Mouse (Mus musculus) myocyte (in vitro differentiated cells): Measurements from ENCODE around the gene Nod1. TPM values are rescaled to one million over a fixed set of nuclear protein-coding genes. Genes with fewer than 3 reads are reported as not detected.

Experiments
- H3K27me3 ChIP-seq: one replicate; pipeline ENCODE4 v1.6.1; 2011; ENCODE audit not compliant: control insufficient read depth, insufficient read depth, insufficient read length
- H3K36me3 ChIP-seq: one replicate; pipeline ENCODE4 v1.6.1; 2011; ENCODE audit not compliant: control insufficient read depth, insufficient read depth
- H3K4me2 ChIP-seq: one replicate; pipeline ENCODE4 v1.6.1; 2011; ENCODE audit warnings: low read depth, control low read depth
- H3K4me3 ChIP-seq: one replicate; pipeline ENCODE4 v1.5.1; 2011; ENCODE audit warnings: mild to moderate bottlenecking, control low read depth, moderate library complexity
- H3K79me2 ChIP-seq: one replicate; pipeline ENCODE4 v1.6.1; 2011; ENCODE audit not compliant: control insufficient read depth, insufficient read depth
- H3ac ChIP-seq: one replicate; pipeline ENCODE4 v1.6.1; 2011; ENCODE audit not compliant: control insufficient read depth, insufficient read length
- CEBPB ChIP-seq: IDR thresholded peaks from 2 replicates; pipeline ENCODE4 v1.6.1; 2011; ENCODE audit warnings: mild to moderate bottlenecking, moderate library complexity; ENCODE audit not compliant: poor library complexity, insufficient read depth, severe bottlenecking
- E2F4 ChIP-seq: IDR thresholded peaks from one replicate; pipeline ENCODE4 v1.6.1; 2011; ENCODE audit warnings: mild to moderate bottlenecking, control low read depth, moderate library complexity; ENCODE audit not compliant: insufficient read depth
- MAX ChIP-seq: IDR thresholded peaks from one replicate; pipeline ENCODE4 v1.6.1; 2011; ENCODE audit warnings: low read depth, mild to moderate bottlenecking, control low read depth
- MYOD1 ChIP-seq, 3 experiments: IDR thresholded peaks; one replicate each; pipeline ENCODE4 v1.6.1; 2011; ENCODE audit warnings: control low read depth in 2 of 3, low read depth in 2 of 3, mild to moderate bottlenecking in 2 of 3, moderate library complexity in 1 of 3; ENCODE audit not compliant: insufficient read length in 2 of 3, control insufficient read depth in 1 of 3
- MYOG ChIP-seq, 3 experiments: IDR thresholded peaks; one replicate each; pipeline ENCODE4 v1.6.1; 2011; ENCODE audit warnings: control low read depth in 2 of 3, low read depth in 2 of 3, mild to moderate bottlenecking in 2 of 3; ENCODE audit not compliant: insufficient read length in 2 of 3, control insufficient read depth in 1 of 3, insufficient read depth in 1 of 3
- POLR2A ChIP-seq: IDR thresholded peaks from one replicate; pipeline ENCODE4 v1.6.1; 2011; ENCODE audit warnings: low read depth, mild to moderate bottlenecking, control low read depth, moderate library complexity; ENCODE audit not compliant: insufficient read length
- POLR2AphosphoS2 ChIP-seq: IDR thresholded peaks from one replicate; pipeline ENCODE4 v1.6.1; 2011; ENCODE audit warnings: low read depth, control low read depth; ENCODE audit not compliant: insufficient read length
- REST ChIP-seq: IDR thresholded peaks from one replicate; pipeline ENCODE4 v1.6.1; 2011; ENCODE audit warnings: mild to moderate bottlenecking, control low read depth, moderate library complexity; ENCODE audit not compliant: insufficient read depth, insufficient read length
- SRF ChIP-seq: IDR thresholded peaks from one replicate; pipeline ENCODE4 v1.6.1; 2011; ENCODE audit warnings: low read depth; ENCODE audit not compliant: control insufficient read depth, insufficient read length
- TCF12 ChIP-seq: IDR thresholded peaks from one replicate; pipeline ENCODE4 v1.6.1; 2011; ENCODE audit warnings: mild to moderate bottlenecking, control low read depth; ENCODE audit not compliant: poor library complexity, insufficient read depth, severe bottlenecking
- TCF3 ChIP-seq: IDR thresholded peaks from one replicate; pipeline ENCODE4 v1.6.1; 2011; ENCODE audit warnings: low read depth, control low read depth; ENCODE audit not compliant: insufficient read length
- USF1 ChIP-seq: IDR thresholded peaks from one replicate; pipeline ENCODE4 v1.6.1; 2011; ENCODE audit warnings: low read depth, mild to moderate bottlenecking, control low read depth, moderate library complexity
- polyA plus RNA-seq: library from polyadenylated mRNA; unstranded; fragments of >200 nt; fragmentation: generic; extraction: Trizol; gene quantifications from one replicate; pipeline ENCODE4 v1.2.1, GENCODE M21; 2012; ENCODE audit warnings: missing spikeins

The Nod1 gene
- polyA plus RNA-seq, 1 experiment, result 1.5 TPM

GRCm38 (mm10) chr6:54984096-54984495 lies 11.7 kb upstream of the Nod1 start:
- Histone ChIP-seq H3K79me2 (no peaks in the 10 kb centered on the region), H3ac (no peak overlapping the region), H3K4me2 (no peak overlapping the region), H3K4me3 (no peak overlapping the region), H3K36me3 (no peaks in the 10 kb centered on the region), H3K27me3 (no peaks in the 10 kb centered on the region)
- TF ChIP-seq MAX (no peak), MYOG (IDR thresholded peaks at IDR 0.05; ENCODE audit: control insufficient read depth in 1 of 3, insufficient read depth in 1 of 3, insufficient read length in 2 of 3, low read depth in 2 of 3) (no peak), CEBPB (no peak), E2F4 (no peak), TCF3 (no peak), TCF12 (no peak), POLR2AphosphoS2 (no peak), USF1 (no peak), SRF (no peak), MYOD1 (IDR thresholded peaks at IDR 0.05; ENCODE audit: control insufficient read depth in 1 of 3, insufficient read length in 2 of 3, low read depth in 2 of 3) (no peak), POLR2A (no peak), REST (no peak)

- Histone ChIP-seq H3K79me2 (no peaks in the 10 kb centered on the region), H3K36me3 (no peaks in the 10 kb centered on the region), H3K4me3 (no peak overlapping the region), H3K27me3 (no peaks in the 10 kb centered on the region), H3ac (no peak overlapping the region), H3K4me2 (no peak overlapping the region)
- TF ChIP-seq MYOD1 (IDR thresholded peaks at IDR 0.05; ENCODE audit: control insufficient read depth in 1 of 3, insufficient read length in 2 of 3, low read depth in 2 of 3) (no peak), POLR2A (no peak), USF1 (no peak), REST (no peak), TCF3 (no peak), E2F4 (no peak), TCF12 (no peak), MAX (no peak)
Measured at GRCm38 (mm10) chr6:54983526-54984050, 11.2 kb upstream of the Nod1 start.

DNA sequence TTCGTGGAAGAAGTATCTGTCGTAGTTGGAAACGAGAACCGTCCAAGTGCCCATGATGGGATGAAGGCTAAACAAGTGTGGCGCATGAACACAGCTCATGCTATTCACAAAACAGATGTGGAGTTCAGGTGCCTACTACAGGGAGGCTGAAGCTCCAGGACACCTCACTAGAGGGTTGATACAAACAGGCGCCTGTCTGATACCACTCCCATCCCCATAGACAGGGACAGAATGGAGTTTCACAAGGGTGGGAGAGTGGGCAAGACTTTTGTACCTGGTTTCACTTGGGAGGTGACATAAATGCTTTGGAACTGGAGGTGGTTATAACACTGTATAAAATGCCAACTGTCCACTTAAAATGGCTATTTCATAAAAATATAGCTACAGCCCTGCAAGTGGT lies 7.0 kb upstream of the Nod1 start:
- H3K27me3 ChIP-seq, result no peaks in the 10 kb centered on the region
- no peaks in the 10 kb centered on the region for H3K79me2 ChIP-seq
- H3K4me3 ChIP-seq, result no peak overlapping the region
- no peak overlapping the region for H3K4me2 ChIP-seq
- no peaks in the 10 kb centered on the region for H3K36me3 ChIP-seq
- H3ac ChIP-seq, result no peak overlapping the region
- TF ChIP-seq SRF (no peak), REST (no peak), MYOG (IDR thresholded peaks at IDR 0.05; ENCODE audit: control insufficient read depth in 1 of 3, insufficient read depth in 1 of 3, insufficient read length in 2 of 3, low read depth in 2 of 3) (no peak), MAX (no peak), POLR2AphosphoS2 (no peak), CEBPB (no peak), USF1 (no peak), MYOD1 (IDR thresholded peaks at IDR 0.05; ENCODE audit: control insufficient read depth in 1 of 3, insufficient read length in 2 of 3, low read depth in 2 of 3) (no peak), E2F4 (no peak), POLR2A (no peak), TCF3 (no peak), TCF12 (no peak)

GRCm38 (mm10) chr6:54975616-54976015 lies 3.2 kb upstream of the Nod1 start:
- H3K4me3 ChIP-seq, result no peak overlapping the region
- H3K79me2 ChIP-seq, result no peaks in the 10 kb centered on the region
- no peaks in the 10 kb centered on the region for H3K36me3 ChIP-seq
- no peaks in the 10 kb centered on the region for H3K27me3 ChIP-seq
- TF ChIP-seq E2F4 (no peak), CEBPB (no peak)
- H3ac ChIP-seq, result no peak overlapping the region
- H3K4me2 ChIP-seq, result no peak overlapping the region

- TF ChIP-seq USF1, result no peak
- no peak for TF ChIP-seq SRF
- TF ChIP-seq E2F4, result no peak
- TF ChIP-seq MYOG (IDR thresholded peaks at IDR 0.05; ENCODE audit: control insufficient read depth in 1 of 3, insufficient read depth in 1 of 3, insufficient read length in 2 of 3, low read depth in 2 of 3), result no peak
- TF ChIP-seq POLR2A, result no peak
- Histone ChIP-seq H3K79me2 (no peaks in the 10 kb centered on the region), H3ac (no peak overlapping the region), H3K27me3 (no peaks in the 10 kb centered on the region), H3K36me3 (no peaks in the 10 kb centered on the region), H3K4me2 (no peak overlapping the region), H3K4me3 (no peak overlapping the region)
Measured at GRCm38 (mm10) chr6:54974501-54974900, 2.1 kb upstream of the Nod1 start.
